Mouse (Mus musculus) urinary bladder, adult 2 months (tissue): Measurements from ENCODE around the gene Nod2. TPM values are rescaled to one million over a fixed set of nuclear protein-coding genes. Genes with fewer than 3 reads are reported as not detected.
A peak's percentile ranks its signal among the peaks of the same experiment; 100 is the strongest.

Experiments
- DNase-seq: peaks from one replicate; pipeline ENCODE4 v3.0.0; 2022; ENCODE audit warnings: low spot score
- polyA plus RNA-seq: library from polyadenylated mRNA; depleted of rRNA; stranded (reverse); fragments of >200 nt; gene quantifications from 2 replicates; pipeline ENCODE4 v1.2.3, GENCODE M21; 2012; rRNA removed

The Nod2 gene
- polyA plus RNA-seq: 0.47 and 0.52 TPM in 2 replicates

DNA sequence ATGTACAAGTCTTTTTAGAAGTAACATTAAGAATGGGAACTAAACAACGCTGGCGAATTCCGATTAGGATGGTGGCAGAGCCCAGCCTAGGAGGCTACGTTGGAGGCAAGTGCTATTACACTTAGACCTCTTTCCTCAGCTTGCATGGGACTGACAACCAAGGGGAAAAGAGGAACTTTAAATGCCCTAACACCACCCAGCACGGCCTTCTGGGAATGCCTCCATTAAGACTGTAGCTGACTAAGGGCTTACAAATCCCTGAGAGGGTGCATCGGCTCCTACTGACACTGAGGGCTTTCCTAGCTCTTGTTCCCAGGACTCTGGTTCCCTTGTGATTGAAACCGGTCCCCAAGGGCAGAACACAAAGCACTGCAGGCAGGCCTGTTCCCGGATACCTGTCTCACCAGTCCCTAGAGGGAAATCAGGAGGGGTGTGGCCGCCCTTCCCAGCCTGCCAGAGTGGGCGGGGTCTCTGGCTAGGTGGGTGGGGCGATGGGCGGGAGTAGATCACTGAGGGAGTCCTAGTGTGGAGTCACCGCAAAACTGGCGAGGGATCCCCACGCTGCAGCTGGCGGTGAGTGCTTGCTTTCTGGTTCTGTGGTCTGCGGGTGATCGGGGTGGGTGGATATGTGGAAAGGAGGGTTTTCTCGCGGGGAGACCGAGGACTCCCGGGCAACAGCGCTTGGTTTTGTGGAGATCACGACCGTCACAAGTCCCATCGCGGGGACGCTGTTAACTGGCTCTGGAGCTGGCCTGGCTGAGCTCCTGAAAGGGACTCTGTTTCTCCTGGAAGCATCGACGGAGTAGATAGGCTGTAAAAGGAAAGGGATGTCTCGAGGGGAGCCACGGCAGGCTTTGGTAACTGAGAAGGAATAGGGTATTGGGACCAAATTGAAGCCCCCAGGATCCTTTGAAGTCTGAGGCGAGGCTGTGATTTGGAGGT lies at the start of gene Nod2:
Gene Nod2 (plus strand): TSS at position 479 of the 942 bp plus-strand sequence.
- peak; percentile 60 for DNase-seq

DNA sequence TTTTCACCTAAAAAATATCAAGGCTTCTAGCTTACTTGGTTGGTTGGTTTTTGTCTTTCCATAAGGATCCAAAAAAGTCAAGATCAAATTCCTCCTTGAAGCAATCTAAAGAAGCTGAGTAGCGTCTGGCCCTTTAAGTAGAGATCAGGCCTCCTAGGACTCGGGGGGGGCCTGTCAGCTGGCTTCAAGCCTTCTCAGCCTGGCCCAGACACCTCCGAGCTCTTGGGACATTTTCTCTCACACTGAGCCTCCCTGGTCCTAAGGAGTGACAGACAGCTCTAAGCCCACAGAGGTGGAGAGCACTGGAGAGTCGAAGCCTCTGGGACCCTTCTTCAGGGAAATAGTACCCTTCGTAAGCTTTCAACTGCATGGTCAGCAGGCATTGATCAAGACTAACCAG lies 48.5 kb upstream of the Nod2 start:
- no peak for DNase-seq

DNA sequence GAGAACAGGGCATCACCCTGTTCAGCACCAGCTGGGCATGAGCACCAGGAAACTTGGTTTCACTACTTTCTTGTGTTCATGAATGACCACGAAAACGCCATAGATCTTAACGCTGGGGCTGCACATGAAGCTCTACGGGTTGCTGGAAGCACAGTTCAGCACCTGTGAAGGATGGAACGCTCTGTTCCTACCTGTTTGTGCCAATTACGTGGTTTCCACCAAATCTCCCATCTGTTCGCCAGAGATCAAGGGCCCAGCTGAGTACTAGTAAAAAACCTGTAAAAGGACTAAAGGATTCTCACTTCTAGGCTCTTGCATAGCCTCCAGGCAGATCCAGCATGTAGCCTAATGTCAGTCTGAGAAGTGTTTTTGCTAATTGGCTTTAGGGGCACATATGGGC lies 47.6 kb upstream of the Nod2 start:
- no peak for DNase-seq

DNA sequence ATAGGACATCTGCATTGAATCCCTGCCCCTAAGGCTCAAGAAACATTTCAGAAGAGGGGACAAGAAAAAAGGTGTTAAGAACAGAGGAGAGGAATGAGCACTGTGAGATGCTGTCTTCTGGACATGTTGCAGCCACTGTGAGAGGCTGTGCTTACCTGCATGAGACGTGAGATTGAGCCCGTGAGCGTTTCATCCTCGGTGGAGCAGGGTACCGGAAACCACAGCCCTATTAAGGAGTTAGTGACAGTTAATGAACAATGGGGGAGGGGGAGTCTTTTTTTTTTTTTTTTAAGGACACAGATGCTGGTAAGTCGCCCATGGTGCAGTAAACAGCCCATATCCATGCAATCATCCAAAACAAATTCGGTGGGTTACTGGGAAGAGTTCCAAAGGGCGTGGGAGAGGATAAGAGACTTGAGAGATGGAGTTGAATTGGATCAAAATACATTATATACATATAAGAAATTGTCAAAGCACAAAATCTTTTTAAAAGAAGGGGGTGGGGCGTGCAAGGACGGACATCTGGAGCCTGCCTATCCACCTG lies 43.6 kb upstream of the Nod2 start:
- DNase-seq: no peak

DNA sequence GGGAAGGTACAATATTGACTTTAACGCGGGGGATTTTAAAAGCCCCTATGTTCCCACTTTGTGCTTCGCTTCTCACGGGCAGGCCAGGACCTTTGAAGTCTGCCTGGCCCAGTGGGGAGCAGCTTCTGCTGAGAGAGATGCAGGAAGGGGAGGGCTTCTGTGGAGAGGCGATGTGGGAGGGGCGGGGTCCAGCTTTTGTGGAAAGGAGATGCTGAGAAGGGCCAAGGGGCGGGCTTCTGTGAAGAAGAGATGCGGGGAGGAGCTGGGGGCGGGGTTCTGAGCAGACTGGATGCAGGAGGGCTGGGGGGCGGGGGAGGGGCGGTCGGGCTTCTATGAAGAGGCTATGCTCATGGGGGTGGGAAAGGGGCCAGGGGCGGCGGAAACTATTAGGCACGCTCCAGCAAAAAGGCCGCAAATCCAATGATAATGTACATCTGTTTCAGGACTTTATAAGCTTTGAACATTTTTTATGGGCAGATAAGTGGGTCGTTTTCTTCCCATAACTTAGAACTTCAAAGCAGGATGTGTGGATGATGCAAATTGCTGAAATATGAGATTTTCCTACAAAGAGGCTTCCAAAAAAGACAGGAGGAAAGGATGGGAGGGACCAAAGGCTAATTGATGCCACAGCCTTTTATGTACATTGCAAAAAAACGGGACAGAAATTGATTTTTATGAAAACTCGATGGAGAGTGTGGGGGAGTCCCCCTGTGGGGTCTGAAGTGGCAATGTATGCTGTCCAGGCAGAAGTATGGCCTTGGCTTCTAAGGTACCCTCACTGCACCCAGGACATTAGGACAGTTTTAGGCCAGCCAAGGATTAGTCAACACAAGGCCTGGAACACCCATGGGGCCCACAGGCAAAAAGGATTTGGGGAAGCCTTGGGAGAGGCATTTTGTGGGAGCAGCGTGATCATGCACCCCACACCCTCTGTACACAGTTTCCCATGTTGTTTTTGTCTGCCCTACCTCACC lies 42.8 kb upstream of the Nod2 start:
- DNase-seq: no peak

DNA sequence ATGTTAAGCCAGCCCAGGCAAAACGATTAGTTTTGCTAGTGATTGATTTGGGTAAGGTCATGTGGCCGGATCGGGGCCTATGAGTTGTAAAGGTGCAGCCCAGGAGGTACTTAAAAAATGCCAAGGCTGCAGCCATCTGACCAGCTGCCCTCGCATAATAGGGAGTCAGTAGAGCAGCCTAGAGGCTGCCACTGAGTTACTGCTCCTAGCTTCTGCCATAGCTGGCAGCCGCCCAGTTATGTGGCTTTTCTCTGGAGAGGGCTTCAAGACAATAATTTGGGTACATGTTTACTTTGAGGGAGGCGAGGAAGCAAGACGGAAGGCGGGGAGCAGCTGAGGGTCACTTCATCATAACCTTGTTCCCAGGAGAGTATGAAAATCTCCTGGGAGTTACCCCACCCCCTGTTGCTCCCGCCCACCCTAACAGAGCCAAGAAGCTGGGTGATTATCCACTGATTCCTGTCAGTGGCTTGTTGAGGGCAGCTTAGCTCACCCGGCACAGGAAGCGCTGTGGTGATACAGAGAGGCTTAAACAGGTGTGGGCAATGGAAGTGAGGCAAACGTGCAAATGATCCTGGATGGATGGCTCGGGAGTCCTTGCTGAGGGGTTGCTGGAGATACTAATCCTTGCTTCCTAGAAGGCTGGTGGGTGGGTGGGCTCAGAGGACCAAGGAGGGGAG lies 41.6 kb upstream of the Nod2 start:
- DNase-seq: no peak

DNA sequence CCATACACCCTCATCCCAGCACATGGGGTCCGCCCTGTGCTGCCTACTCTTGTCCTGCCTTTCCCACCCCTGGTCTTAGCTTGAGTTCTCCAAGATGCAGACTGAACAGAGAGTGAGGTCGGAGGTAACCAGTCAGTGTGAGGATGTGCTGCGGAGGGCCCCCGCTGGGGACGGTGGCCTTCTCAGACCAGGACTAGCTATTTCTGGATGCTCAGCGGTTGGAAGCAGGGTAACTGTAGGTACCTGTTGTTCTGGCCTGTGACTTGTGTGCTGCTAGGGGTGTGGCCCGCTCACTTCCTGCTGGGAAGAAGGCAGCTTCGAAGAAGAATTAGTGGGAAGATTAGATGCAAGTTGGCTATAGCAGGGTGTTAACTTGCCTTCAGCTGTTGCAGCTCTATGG lies 38.1 kb upstream of the Nod2 start:
- DNase-seq: no peak

DNA sequence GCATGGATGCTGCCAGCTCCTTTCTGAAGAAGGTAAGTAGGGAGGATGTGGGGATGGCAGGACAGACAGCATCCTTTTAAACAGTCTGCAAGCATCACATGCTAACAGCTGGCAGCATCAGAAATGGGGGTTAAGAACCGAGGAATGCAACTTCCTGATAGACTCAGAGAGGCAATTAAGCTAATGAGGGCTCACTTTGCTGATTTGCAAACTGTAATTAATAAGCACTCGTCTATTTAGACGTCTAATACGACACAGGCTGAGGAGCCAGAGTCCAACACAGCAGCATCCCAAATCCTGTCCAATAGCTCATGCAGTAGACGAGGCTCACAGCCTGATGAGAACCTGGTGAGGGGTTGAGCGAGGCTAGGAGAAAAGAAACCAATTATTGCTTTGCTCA lies 36.8 kb upstream of the Nod2 start:
- no peak for DNase-seq

DNA sequence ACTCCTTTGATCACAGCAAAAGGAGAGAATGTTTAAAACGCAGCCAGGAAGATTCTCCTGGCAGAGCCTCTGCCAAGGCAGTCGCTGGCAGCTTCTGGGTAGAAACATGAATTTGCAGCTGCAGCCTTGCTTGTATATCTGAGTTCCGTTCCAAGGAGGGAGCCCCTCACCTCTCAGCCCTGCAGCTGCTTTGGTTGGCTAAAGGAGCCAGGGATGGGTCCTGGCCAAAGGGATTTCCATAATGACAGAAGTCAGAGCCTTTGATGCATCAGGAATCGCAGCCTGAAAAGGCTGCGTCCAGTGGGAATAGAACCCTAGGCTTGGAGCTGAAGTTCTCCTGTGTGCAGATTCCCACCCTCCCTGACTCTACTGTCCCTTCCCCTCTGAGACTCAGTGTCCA lies 32.1 kb upstream of the Nod2 start:
- DNase-seq: no peak

DNA sequence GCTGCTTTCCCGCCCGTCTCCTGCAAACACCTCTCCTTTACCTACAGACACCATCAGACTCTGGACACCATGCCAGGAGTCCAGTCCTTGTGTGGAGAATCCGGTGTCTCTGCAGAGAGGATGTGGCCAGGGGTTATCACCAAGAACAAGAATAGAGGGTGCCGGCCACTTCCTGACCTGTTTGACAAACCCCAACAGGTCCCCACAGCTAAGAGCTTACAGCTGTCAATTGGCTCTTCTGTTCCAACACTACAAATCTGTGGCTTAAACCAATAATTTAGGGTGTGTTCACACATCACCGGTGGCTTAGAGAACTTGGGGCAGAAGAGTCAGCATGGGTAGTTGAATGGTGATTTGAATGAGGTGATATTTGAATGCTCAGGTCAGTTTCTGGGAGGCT lies 28.5 kb upstream of the Nod2 start:
- no peak for DNase-seq

DNA sequence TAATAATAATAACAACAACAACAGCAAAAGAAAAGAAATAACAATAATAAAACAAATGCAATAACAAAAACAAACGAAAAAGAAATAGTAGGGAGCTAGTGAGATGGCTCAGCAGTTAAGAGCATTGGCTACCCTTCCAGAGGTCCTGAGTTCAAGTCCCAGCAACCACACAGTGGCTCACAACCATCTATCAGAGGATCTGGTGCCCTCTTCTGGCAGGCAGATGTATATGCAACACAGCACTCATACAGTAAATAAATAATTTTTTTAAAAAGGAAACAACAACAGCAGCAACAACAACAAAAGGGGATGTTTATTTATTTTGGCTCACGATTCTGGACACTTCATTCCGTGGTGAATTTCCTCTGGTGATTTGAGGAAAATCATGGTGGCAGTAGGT lies 27.6 kb upstream of the Nod2 start:
- DNase-seq: no peak

DNA sequence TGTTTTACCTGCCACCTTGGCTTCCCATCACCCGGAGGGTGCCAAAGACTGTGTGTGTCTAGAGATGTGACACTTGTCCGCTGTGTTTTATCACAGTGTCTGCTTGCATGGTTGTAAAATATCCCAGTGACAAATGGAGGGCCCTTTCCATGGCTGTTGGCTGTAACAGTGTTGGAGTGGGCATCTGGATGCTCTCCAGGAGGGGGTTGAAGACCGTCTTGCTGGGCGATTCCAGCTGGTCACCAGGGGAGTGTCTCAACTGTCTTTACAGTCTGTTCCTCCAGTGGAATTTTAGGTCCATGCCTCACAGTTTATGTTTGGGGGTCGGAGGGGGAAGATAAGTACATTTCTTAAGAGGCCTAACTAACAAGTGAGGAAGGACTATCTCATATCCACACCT lies 26.2 kb upstream of the Nod2 start:
- DNase-seq: no peak

DNA sequence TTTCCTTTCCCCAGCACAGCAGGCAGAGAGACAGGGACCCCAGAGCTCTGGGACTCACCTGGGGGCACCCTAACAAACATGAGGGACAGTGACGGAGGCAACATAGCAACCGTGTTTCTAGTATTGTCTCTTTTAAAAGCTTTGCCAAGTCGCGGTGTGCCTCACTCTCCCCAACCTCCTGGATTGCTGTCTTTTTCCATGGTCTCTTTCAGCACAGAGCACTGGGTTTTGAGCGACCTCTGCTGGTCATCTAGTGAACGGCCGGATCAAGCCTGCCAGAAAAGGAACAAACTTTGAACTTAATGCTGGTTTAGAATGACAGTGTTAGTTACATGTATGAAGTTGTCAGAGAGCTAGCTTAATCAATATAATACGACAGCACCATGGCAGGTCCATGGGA lies 25.7 kb upstream of the Nod2 start:
- peak; percentile 41 for DNase-seq

DNA sequence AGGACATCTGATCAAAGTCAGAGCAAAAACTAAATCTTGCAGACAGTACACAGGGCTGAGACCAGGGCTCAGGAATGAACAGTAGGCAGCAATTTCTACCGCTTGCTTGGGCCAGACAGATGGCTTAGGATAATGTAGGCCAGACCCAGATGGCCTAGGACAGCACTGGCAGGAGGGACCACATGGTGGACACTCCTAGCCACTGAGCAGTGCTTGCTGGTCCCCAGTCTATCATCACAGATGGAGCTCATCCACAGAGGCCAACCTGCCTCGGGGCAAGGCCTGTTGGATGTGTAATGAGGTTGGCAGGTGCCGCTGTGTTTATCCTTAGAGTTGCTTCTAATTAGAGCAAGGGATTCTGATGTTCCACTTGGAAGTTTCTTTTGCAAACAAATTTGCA lies 23.8 kb upstream of the Nod2 start:
- no peak for DNase-seq

DNA sequence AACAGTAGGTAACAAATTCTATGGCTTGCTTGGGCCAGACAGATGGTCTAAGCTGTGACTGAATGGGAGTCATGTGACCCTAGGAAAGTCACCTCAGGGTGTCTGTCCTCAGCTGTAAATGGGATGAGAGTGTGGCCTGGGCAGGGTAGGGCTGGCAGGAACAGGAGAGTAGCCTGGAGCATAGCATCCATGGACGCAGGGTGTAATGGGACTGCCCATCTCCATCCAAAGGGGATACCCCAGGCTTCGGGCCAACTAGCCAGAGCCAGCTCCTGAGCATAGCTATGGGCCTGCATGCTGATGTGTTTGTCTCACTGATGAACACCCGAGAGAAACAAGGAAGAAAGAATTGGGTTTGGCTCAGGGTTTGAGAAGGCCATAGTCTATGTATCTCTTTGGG lies 22.8 kb upstream of the Nod2 start:
- no peak for DNase-seq

DNA sequence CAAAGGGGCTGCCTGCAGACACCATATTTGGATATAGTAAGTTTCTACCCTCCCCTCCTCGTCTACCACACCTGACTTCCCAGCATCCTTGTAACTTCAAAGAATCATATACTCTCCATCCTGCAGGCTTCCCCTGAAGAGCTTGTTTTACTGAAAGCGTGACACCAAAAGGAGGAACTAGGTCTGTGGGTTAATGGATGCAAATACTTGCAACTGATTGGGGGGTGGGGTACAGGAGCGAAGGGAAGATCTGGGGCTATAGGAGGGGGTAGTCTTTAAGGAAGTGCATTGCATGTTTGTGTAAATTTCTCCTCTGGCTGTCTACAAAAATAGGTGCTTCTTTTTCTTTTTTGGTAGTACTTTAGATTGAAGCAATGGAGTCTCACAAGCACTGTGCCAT lies 20.7 kb upstream of the Nod2 start:
- no peak for DNase-seq

DNA sequence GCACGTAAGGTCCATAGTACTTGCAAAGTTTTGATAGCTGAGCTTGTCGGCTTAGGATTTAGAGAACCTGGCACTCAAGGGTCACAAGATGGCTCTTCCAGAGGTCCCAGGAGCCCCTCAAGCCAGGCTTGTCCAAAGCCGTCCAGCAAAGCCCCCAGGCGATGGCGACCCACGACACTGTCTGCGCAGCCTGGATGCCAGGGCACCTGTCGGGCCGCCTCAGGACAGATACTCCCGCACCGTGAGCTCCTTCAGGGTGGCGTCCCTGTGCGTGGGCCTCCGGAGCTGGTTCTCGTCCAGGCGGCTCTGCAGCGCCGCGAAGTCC lies 20.2 kb upstream of the Nod2 start:
- DNase-seq: no peak

DNA sequence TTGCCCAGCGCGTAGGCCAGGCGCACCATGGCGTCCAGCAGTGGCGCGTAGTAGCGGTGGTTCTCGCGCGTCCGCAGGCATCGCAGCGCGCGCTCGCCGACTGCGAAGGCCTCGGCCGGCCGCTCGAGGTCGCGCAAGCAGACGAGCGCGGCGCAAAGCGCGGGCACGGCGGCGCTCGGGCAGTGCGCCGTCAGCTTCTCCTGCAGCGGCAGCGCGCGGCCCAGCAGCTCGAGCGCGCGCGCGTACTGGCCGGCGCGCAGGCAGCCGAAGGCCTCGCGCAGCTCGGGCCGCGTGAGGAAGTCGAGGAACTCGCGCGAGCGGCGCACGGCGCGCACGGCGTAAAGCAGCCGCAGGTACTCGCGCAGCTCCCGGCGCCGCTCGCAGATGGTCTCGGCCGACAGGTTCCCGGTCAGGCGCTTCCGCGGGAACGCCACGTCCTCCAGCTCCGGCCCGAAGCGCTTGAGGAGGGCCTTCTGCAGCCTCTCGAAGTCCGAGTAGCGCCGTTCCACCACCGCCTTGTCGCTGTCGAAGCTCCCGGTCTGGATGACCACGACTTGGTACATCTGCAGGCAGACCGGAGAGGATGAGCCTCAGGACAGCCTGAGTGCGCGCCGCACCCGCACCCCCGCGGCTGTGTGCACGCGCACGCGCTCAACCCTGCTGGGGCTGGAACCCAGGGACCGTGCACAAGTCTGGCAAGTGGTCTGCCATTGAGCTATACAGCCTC lies 19.7 kb upstream of the Nod2 start:
- peak; percentile 53 for DNase-seq

DNA sequence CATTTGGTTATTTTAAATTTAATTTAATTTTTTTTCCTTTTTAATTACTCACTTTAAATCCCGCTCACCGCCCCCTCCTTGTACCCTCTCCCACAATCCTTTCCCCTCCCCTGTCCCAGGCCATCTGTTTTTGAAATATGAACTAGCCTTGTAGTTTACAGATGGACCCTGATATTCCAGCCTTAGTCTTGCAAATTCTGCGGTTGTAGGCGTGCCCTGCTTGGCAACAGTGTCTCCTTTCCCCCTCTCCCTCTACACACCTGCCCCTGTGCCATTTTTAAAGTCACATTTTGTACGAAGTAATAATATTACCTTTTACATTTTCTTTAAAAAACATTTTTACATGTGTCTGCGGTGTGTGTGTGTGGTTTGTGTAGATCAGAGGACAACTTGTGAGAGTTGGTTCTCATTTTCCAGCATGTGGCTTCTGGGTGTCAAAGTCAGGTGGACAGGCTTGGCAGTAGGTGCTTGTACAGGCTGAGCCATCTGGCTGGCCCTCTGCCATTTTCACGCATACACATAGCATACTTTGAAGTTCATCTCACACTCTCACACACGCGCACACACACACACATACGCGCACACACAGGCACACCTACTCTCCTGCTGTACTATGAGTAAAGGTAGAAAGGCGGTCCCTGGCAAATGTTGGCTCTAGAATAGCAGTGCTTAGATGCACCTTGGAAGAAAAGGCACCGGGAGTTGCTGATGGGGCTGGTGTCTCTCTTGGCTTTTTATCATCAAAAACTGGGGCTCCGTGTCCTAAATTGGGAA lies 18.9 kb upstream of the Nod2 start:
- DNase-seq: no peak

DNA sequence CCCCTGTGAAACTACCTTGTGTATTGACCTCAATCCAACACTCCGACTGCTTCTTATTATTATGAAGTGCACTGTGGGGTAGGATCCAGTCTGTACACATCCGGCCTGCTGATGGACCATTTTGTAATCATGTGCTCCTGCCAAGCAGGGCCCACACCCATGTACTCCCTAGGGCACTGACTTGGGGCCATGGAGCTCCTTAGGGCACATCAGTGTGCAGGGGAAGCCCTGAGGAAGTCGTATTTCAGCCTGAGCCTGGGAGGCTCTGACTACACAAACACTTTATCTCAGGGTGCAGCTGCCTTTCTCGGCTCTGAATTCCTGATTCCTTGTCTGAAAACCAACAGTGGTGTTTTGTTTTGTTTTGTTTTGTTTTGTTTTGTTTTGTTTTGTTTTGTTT lies 16.9 kb upstream of the Nod2 start:
- no peak for DNase-seq

DNA sequence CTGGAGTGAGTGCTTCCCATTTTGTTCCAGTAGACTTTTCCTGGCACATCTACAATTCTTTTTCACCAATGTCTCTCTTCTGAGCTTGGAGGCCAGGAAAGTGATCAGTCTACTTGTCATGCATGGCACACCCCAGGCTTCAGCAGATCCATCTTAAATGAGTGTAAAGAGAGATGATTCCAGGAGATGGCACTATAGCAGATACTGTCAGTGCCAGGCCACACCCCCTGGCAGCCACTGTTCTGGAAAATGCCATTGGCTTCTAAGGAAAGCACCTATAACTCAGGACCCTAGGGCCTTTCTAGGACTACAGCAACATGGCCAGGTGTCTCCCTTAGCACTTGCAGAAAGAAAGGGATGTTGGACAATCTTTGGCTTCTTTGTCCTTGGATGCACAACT lies 16.0 kb upstream of the Nod2 start:
- DNase-seq: no peak
